Mouse (Mus musculus) macrophage (primary cell): Measurements from ENCODE around the gene Nectin2. TPM values are rescaled to one million over a fixed set of nuclear protein-coding genes. Genes with fewer than 3 reads are reported as not detected.
A peak's percentile ranks its signal among the peaks of the same experiment; 100 is the strongest.

Source experiments
- H3K27ac ChIP-seq: fragments of 350-480 bp; formaldehyde crosslinking; 2 replicates; pipeline ENCODE4 v1.9.0; 2021
- H3K36me3 ChIP-seq: fragments of 350-480 bp; formaldehyde crosslinking; 2 replicates; pipeline ENCODE4 v1.9.0; 2021; ENCODE audit errors: inconsistent target
- H3K4me3 ChIP-seq: fragments of 350-480 bp; formaldehyde crosslinking; 2 replicates; pipeline ENCODE4 v1.9.0; 2021; ENCODE audit errors: inconsistent target
- H3K79me2 ChIP-seq: fragments of 350-480 bp; formaldehyde crosslinking; 2 replicates; pipeline ENCODE4 v1.9.0; 2021; ENCODE audit errors: inconsistent target
- WGBS: methylation state at CpG from one replicate; pipeline ENCODE4 v1.1.7; 2026; ENCODE audit warnings: inconsistent platforms; ENCODE audit not compliant: missing documents; 5-methylcytosine and 5-hydroxymethylcytosine counted together
- polyA plus RNA-seq: library from polyadenylated mRNA; stranded (reverse); fragments of 250-400 nt; gene quantifications from 3 replicates; pipeline ENCODE4 v1.2.4, GENCODE M21; 2018; ENCODE audit warnings: inconsistent platforms

Nectin2 gene
- polyA plus RNA-seq, 1 experiment from 2014 or later = 5.9 TPM

- no peaks in the 10 kb centered on the region for H3K79me2 ChIP-seq
- 73% methylated on average over 2 of the region's 2 CpGs for WGBS
- no peak overlapping the region for H3K27ac ChIP-seq
- H3K36me3 ChIP-seq = no peaks in the 10 kb centered on the region
- no peak overlapping the region for H3K4me3 ChIP-seq
Observed at GRCm38 (mm10) chr7:19755008-19755407, 4.7 kb upstream of the Nectin2 start.

DNA sequence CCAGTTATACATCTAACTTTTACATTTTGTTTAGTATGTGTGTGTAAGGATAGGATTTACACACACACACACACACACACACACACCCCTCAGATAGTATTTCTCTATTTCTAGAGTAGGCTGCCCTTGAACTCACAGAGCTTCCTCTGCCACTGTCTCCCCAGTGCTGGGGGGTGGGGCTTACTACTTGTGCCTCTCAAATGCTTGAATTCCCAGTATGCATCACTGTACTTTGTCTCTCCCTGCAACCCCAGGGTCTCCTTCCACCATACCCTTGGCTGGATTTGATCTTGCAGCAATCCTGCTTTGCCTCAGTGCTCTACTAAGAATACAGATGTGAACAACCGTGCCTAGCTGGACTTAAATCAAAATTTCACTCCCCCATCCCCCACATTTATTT is 3.8 kb upstream of the Nectin2 start:
- Histone ChIP-seq H3K4me3 (no peak overlapping the region), H3K36me3 (no peaks in the 10 kb centered on the region), H3K27ac (no peak overlapping the region), H3K79me2 (no peaks in the 10 kb centered on the region)
- 79% methylated on average over 1 of the region's 1 CpGs for WGBS

DNA sequence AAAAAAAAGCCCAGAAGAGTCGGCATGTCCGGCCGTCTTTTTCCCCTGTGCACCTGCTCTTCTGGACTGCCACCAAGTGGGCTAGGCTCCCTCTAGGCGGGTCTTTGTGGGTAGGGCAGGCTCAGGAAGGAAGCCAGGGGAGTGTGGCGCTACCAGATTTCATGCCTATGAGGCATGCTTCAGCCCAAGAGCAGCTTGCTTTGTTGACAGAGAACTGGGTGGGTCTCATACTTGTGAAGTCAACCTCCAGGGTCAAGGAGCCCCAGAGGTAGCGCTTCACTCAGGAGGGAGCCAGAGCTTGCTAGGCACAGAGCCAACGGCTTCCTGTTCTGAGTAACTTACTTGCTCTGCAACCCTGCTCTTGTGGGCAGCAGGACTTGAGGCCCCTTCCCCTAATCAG is 3.3 kb upstream of the Nectin2 start:
- WGBS = 17% methylated on average over 7 of the region's 7 CpGs
- H3K27ac ChIP-seq = no peak overlapping the region

DNA sequence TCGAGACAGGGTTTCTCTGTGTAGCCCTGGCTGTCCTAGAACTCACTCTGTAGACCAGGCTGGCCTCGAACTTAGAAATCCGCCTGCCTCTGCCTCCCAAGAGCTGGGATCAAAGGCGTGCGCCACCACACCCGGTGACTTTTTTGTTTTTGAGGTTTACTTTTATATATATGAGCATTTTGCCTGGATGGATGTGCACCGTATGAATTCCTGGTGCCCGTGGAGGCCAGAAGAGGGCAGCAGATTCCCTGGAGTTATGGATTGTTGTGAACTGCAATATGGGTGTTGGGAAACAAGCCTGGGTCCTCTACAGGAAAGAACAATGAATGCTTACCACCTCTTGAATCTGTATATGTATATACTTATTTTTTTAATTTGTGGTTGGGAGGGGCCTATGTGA is 2.4 kb upstream of the Nectin2 start:
- Histone ChIP-seq H3K4me3 (no peak overlapping the region), H3K27ac (no peak overlapping the region), H3K79me2 (no peaks in the 10 kb centered on the region), H3K36me3 (no peaks in the 10 kb centered on the region)
- WGBS = 84% methylated on average over 8 of the region's 8 CpGs

More for the DNA sequence above, 3.3 kb upstream of the Nectin2 start:
- Histone ChIP-seq H3K4me3 (no peak overlapping the region), H3K79me2 (no peaks in the 10 kb centered on the region), H3K36me3 (no peaks in the 10 kb centered on the region)

GRCm38 (mm10) chr7:19751070-19751383 is 744 bp upstream of the Nectin2 start:
- Histone ChIP-seq H3K4me3 (no peak overlapping the region), H3K36me3 (no peaks in the 10 kb centered on the region), H3K27ac (no peak overlapping the region), H3K79me2 (no peaks in the 10 kb centered on the region)
- 28% methylated on average over 4 of the region's 4 CpGs for WGBS

- H3K4me3 ChIP-seq = peak overlapping the region; percentile 44
- H3K36me3 ChIP-seq = no peaks in the 10 kb centered on the region
- no peaks in the 10 kb centered on the region for H3K79me2 ChIP-seq
- under 1% methylated on average over 45 of the region's 46 CpGs for WGBS
- H3K27ac ChIP-seq = no peak overlapping the region
Observed at GRCm38 (mm10) chr7:19749389-19750216, 680 bp downstream of the Nectin2 start.

GRCm38 (mm10) chr7:19748219-19749195 is 1.8 kb downstream of the Nectin2 start:
- peak overlapping the region; percentile 44 for H3K4me3 ChIP-seq
- H3K79me2 ChIP-seq = no peaks in the 10 kb centered on the region
- no peaks in the 10 kb centered on the region for H3K36me3 ChIP-seq
- WGBS = 17% methylated on average over 31 of the region's 32 CpGs
- H3K27ac ChIP-seq = no peak overlapping the region

DNA sequence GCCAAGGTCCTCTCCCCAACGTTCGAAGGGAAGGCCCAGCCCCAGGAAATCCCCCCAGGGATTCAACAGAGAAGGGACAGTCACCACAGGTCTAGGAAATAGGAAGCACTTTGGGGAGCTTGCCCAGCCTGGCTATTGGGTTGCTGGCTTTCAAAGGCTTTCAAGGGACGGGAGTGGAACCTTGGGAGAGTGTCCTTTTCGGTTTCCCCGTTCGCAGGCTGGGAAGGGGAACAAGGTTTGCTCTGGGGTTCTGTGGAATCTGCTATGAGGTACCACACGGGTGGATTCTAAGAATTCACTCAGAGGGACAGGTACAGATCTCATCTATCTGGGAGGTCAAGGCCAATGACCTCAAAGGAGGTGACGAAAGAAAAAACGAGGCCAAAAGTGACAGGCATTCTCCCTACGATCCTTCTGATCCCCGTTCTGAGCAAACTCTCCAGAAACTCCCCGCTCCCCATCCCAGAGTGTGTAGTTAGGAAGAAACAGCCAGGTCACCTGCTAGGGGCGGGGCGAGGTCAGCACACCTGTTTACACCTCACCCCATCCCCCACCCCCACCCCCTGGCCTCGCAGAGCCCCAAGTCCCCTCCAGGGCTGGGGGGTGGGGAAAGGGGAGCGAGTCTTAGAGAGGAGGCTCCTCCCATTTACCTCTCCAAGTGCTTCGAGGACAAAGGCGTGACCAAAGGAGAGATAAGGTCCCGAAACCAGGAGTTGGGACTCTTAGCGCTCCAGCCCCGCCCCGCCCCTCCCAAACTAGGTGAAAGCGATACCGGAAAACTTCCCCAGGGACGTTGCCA is 2.7 kb downstream of the Nectin2 start:
- H3K4me3 ChIP-seq = no peak overlapping the region

GRCm38 (mm10) chr7:19746426-19747201 is 3.7 kb downstream of the Nectin2 start:
- H3K36me3 ChIP-seq = no peaks in the 10 kb centered on the region
- H3K79me2 ChIP-seq = no peaks in the 10 kb centered on the region
- 81% methylated on average over 5 of the region's 6 CpGs for WGBS
- no peak overlapping the region for H3K27ac ChIP-seq
- no peak overlapping the region for H3K4me3 ChIP-seq

More for the DNA sequence above, 2.7 kb downstream of the Nectin2 start:
- WGBS = 61% methylated on average over 21 of the region's 25 CpGs
- no peaks in the 10 kb centered on the region for H3K79me2 ChIP-seq
- H3K27ac ChIP-seq = no peak overlapping the region
- H3K36me3 ChIP-seq = no peaks in the 10 kb centered on the region

DNA sequence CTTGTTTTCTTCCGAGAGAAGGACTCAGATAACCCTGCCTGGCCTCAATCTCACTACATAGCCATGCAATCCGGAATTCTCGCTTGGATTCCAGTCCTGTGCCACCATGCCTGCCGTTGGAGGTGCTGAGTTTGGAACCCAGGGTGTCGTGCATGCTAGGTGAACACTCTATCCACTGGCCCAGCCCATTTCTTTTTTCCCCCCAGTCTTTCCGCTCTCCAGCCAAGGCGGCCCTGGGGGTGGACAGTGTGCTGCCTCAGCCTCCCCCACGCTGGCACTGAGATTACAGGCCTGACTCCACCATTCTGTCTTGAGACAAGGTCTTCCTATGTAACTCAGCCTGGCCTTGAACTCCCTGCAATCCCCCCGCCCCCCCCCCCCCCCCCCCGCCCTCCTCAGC is 4.3 kb downstream of the Nectin2 start:
- H3K79me2 ChIP-seq = no peaks in the 10 kb centered on the region
- no peak overlapping the region for H3K4me3 ChIP-seq
- H3K27ac ChIP-seq = no peak overlapping the region
- no peaks in the 10 kb centered on the region for H3K36me3 ChIP-seq
- WGBS = 97% methylated on average over 8 of the region's 10 CpGs

DNA sequence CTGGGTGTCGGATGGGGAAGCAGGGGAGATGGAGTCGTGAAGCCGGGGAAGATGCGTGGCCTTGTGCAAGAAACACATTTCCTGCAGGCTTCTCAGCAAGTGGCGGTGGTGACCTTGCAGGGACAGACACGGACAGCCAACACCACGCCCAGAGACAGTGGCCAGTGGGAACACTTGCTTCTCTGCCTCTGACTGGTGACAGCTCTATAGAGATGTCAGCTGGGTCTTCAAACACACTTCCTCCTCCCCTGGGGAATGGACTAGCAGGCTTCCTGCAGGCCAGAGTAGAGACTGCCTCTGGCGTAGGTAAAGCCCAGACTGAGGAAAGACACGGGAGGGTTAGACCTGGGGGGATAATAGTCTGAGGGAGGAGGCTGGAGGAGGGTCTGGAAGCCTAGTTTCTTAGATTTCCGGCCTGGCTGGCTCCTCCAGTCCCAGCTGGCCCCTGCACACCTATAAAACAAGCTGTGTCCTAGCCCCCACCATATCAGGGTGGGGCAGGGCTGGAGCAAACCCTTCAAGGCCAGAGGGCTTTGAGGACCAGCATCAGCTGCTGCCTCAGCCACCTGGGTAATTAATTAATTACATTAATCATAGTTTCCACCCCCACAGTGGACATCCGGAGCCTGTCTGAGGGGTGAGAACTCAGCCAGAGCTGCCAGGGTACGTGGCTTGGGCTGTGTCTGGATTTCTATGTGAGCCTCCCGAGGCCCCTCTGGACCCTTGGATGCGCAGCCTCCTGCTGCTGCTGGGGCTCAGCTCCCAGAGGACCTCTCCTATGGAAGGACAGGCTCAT is 5.5 kb downstream of the Nectin2 start:
- 33% methylated on average over 14 of the region's 14 CpGs for WGBS
- Histone ChIP-seq H3K4me3 (no peak overlapping the region), H3K27ac (no peak overlapping the region), H3K79me2 (no peaks in the 10 kb centered on the region), H3K36me3 (no peaks in the 10 kb centered on the region)

- Histone ChIP-seq H3K4me3 (no peak overlapping the region), H3K27ac (no peak overlapping the region), H3K79me2 (no peaks in the 10 kb centered on the region), H3K36me3 (no peaks in the 10 kb centered on the region)
- WGBS = 92% methylated on average over 6 of the region's 6 CpGs
Observed at GRCm38 (mm10) chr7:19743791-19744190, 6.5 kb downstream of the Nectin2 start.

GRCm38 (mm10) chr7:19742468-19742867 is 7.8 kb downstream of the Nectin2 start:
- no peaks in the 10 kb centered on the region for H3K36me3 ChIP-seq
- H3K4me3 ChIP-seq = no peak overlapping the region
- H3K27ac ChIP-seq = no peak overlapping the region
- H3K79me2 ChIP-seq = no peaks in the 10 kb centered on the region
- WGBS = 90% methylated on average over 5 of the region's 5 CpGs
